Mouse (Mus musculus): Measurements from ENCODE around the gene Hlcs. TPM values are rescaled to one million over a fixed set of nuclear protein-coding genes. Genes with fewer than 3 reads are reported as not detected.

Gene Hlcs
- polyA plus RNA-seq, 1 experiment from 2014 or later = 7.4 TPM

DNA sequence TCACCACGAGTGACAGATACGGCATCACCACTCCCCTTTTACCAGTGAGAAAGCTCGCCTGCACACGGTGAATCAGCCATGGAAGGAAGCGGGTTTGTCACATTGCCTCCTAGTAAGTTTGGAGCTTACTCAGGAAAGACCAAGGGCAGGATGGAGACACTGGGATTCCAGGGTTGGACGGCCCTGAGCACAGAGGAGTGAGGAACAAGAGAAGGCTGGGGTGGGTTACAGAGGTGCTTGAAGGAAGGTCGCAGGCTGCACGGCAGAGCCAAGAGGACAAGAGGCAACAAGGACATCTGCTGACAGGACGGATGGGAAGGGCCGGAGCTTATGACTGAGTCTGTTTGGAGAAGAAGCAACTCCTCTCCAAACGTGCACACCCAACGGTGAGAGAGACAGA is 126.8 kb downstream of the Hlcs start:
- Histone ChIP-seq H3K27ac (no peak overlapping the region), H3K4me2 (no peak overlapping the region), H3K36me3 (no peaks in the 10 kb centered on the region), H3K9ac (no peak overlapping the region), H3K9me3 (replicated peaks) (no peaks in the 10 kb centered on the region), H3K4me3 (no peak overlapping the region), H3K27me3 (0 out of 2 replicates have a peak, but pooled peaks cover 6% of the 10 kb centered on the region), H3K4me1 (replicated peaks) (peaks cover 24% of the 10 kb centered on the region)
- 59% methylated on average over 12 of the region's 12 CpGs for WGBS
- ATAC-seq (replicated peaks; ENCODE audit: insufficient number of reproducible peaks, insufficient read depth, low FRiP score, low read depth) = no peak

DNA sequence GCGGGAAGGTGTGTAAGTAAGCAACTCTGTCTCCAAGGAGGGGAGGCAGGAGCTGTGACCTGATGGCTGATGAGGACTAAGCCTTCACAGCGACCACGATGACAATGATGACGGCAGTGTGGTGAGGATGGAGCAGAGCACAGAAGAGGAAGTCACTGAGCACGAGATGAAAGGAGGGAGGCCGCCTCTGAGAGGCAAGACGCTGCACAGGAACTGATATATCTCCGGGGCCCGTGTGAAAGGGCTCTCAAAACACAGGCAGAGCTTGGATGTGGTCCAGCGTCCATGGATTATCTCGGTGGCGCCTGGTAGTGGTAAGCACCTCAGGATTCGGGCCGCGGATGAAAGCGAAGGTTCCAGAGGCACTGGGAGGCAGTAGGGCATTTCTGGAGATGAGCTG is 127.9 kb downstream of the Hlcs start:
- Histone ChIP-seq H3K27ac (no peak overlapping the region), H3K4me1 (replicated peaks) (peaks cover 20% of the 10 kb centered on the region), H3K36me3 (no peaks in the 10 kb centered on the region), H3K9ac (no peak overlapping the region), H3K27me3 (peaks cover 13% of the 10 kb centered on the region), H3K4me2 (peak overlapping the region; percentile 6; the same call in 1 of the 2 replicates), H3K9me3 (replicated peaks) (no peaks in the 10 kb centered on the region), H3K4me3 (no peak overlapping the region)
- WGBS = 14% methylated on average over 16 of the region's 16 CpGs
- 0 out of 2 replicates have a peak, but pooled peaks have one; percentile 43 for ATAC-seq (replicated peaks; ENCODE audit: insufficient number of reproducible peaks, insufficient read depth, low FRiP score, low read depth)

DNA sequence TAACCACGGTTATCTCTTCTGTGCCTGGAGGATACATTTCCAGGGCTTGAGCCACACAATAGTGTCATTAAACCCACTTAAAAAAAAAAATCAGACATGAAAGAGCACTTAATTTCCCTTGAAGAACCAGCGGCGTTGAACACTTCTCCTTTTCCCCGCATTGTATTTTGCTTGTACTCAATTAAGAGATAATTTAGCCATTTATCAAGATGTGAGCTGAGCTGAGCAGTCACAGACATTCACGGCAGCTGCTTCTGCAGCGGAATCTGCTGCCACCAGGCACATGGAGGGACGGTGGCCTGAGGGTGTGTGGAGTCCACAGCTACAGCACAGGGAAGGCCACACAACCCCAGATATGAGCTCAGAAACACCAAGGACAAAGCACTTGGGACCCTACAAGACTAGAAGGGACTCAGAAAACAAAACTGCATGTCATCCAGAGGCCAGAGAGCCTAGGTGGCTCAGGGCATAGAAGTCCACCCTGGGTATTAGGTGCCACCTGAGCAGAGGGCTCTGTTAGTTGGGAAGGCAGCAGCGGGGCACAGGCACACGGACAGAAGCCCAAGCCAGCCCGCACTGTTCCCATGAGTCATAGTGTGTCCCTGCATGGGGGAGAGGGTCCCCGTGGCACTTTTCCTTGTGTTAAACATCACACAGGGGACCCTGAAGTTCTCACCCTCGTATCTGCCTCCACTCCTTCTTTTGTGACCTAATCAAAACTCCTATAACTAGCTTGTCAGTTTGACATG is 133.1 kb downstream of the Hlcs start:
- Histone ChIP-seq H3K27me3 (peaks cover 24% of the 10 kb centered on the region), H3K4me2 (no peak overlapping the region), H3K27ac (no peak overlapping the region), H3K9ac (no peak overlapping the region), H3K4me1 (replicated peaks) (peaks cover 3% of the 10 kb centered on the region; the same call in 1 of the 2 replicates), H3K4me3 (no peak overlapping the region), H3K36me3 (no peaks in the 10 kb centered on the region), H3K9me3 (replicated peaks) (no peaks in the 10 kb centered on the region)
- WGBS = 57% methylated on average over 12 of the region's 12 CpGs
- ATAC-seq (replicated peaks; ENCODE audit: insufficient number of reproducible peaks, insufficient read depth, low FRiP score, low read depth) = no peak

DNA sequence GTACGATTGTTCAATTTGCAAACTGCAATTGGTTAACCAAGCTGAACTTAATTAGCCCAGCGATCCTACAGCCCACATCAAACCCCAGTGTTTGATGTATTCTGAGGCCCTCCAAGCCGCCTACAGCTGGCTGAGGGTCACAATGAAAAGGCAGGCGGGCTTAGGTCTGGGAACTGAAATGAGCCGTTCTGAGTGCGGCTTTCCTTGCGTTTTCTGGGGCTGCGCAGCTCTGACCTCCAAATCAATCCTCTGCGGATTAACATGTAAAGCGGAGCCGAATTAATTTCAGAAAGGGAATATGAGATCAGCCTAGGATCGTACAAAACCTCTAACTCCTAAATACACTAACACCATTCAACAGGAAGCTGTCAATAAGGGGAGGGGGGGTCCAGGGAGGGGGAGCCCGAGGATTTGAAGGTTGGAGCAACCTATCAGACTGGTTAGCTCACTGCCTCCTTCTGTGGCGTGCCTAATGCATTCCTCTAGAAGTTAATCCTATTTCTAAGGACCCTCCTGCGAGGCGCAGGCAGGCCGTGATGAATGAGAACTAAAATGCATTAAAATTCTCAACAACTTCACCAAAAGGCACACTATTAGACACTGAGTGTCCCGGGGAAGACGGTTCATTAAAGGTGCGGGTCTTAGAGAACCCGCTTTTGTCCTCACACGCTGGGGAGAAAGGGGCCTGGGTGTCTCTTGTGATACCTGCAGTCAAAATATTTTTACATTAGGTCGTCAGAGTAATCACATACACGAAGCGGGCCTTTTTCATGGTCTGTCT is 133.8 kb downstream of the Hlcs start:
- 51% methylated on average over 25 of the region's 25 CpGs for WGBS
- H3K9me3 ChIP-seq (replicated peaks) = no peaks in the 10 kb centered on the region
- H3K4me2 ChIP-seq = no peak overlapping the region
- H3K9ac ChIP-seq = no peak overlapping the region
- peaks cover 24% of the 10 kb centered on the region for H3K27me3 ChIP-seq
- H3K27ac ChIP-seq = no peak overlapping the region
- no peaks in the 10 kb centered on the region for H3K4me1 ChIP-seq (replicated peaks)
- no peaks in the 10 kb centered on the region for H3K36me3 ChIP-seq
- no peak for ATAC-seq (replicated peaks; ENCODE audit: insufficient number of reproducible peaks, insufficient read depth, low FRiP score, low read depth)
- H3K4me3 ChIP-seq = no peak overlapping the region

DNA sequence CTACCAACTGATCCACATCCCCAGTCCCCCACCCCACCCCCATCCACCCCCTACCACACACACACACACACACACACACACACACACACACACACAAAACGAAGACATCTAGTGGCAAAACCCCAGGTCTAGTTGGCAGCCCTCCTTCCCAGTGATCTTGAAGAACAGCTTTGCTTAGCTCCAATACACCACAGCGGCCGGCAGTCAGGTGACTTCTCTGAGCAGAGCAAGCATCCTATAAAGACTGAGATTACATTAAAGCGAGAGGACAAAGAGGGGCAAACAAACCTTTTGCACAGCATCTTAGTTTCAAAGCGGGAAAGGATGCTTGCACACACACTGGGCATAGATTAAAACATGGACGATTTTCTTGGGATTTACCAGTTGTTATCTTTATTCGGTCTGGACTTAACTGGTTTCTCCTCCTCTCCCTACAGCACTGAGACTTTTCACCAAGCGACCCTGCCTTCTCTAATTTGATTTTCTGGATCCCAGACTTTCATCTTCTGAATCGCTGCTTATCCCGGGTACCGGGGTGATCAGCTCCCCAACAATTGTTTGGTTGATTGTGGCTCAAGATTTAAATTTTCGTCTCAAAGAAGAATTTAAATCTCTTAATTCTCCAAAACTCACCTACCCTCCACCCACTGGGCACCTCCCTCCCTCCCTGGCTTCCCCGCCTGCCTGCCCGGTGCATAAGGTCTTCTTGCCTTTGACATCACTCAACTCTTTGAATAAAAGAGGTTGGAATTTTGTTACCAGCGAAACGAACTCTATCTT is 134.7 kb downstream of the Hlcs start:
- WGBS = 74% methylated on average over 16 of the region's 16 CpGs
- no peaks in the 10 kb centered on the region for H3K36me3 ChIP-seq
- H3K4me3 ChIP-seq = no peak overlapping the region
- ATAC-seq (replicated peaks; ENCODE audit: insufficient number of reproducible peaks, insufficient read depth, low FRiP score, low read depth) = no peak
- H3K9me3 ChIP-seq (replicated peaks) = no peaks in the 10 kb centered on the region
- H3K27me3 ChIP-seq = peaks cover 24% of the 10 kb centered on the region
- no peak overlapping the region for H3K27ac ChIP-seq
- no peak overlapping the region for H3K4me2 ChIP-seq
- H3K9ac ChIP-seq = no peak overlapping the region
- no peaks in the 10 kb centered on the region for H3K4me1 ChIP-seq (replicated peaks)

DNA sequence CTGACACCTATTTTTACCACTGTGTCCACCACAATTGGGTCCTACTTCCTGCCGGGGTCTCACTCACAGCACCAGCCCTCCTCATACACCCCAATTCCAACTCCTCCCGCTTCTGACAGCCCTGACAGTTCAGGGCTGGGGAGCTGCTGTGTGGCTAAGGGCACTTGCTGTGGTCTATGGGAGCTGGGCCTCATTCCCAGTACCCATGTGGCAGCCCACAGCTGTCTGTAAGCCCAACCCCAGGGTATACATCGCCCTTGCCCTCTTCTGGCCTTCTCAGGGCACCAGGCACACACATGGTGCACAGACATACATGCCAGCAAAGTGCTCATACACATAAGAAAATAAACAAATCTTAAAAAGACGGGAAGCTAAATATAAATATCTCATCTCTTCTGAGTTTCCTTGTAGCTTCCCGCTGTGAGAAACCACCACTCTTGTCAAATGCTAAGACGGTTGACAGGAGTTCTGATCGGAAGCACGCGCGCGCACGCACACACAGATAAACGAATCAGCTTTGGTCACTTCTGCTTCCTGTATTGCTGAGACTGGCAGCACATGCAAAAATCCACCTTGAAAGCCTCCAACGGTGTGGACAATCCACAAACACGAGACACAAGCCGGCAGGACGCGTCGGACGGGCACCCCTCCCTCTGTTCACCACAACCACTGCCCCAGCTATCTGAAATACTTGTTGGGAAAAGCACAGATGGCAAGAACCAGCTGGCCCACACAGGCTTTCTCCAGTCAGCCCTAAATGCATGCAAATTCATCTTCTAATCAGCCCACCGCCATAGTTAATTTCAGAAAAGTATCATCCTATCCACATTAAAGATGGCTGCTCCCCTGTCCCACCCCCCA is 136.1 kb downstream of the Hlcs start:
- H3K27me3 ChIP-seq = peaks cover 24% of the 10 kb centered on the region
- no peaks in the 10 kb centered on the region for H3K4me1 ChIP-seq (replicated peaks)
- no peak overlapping the region for H3K4me3 ChIP-seq
- H3K36me3 ChIP-seq = no peaks in the 10 kb centered on the region
- H3K9ac ChIP-seq = no peak overlapping the region
- 71% methylated on average over 21 of the region's 21 CpGs for WGBS
- H3K4me2 ChIP-seq = no peak overlapping the region
- H3K27ac ChIP-seq = no peak overlapping the region
- no peaks in the 10 kb centered on the region for H3K9me3 ChIP-seq (replicated peaks)
- no peak for ATAC-seq (replicated peaks; ENCODE audit: insufficient number of reproducible peaks, insufficient read depth, low FRiP score, low read depth)

DNA sequence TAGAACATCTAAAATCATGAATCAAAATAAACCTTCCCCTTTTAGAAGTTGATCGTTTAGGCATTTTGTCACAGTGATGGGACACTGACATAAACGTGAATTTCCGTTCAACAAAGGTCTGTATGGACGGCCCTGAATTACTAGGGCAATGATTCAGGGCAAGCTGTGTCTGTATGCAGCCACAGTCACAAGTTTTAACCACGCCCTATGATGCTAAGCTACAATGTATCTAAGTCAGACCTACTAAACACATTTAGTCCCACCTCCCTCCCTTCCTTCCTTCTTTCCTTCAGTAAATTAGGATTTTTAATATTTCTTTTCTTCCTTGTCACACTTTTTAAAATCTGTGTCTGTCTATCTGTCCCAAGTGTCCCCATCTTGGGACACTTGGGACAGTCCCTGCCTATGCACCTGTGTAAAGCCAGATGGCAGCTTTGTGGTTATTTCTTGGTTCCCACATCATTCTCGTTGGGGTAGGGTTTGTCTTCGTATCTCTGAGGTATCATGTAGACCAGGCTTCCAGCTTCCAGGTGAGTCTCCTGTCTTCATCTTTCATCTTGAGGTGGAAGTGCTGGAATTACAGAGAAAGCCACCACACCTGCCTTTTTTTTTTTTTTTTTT is 137.9 kb downstream of the Hlcs start:
- Histone ChIP-seq H3K36me3 (no peaks in the 10 kb centered on the region), H3K4me1 (replicated peaks) (no peaks in the 10 kb centered on the region), H3K9me3 (replicated peaks) (no peaks in the 10 kb centered on the region), H3K4me3 (no peak overlapping the region), H3K4me2 (no peak overlapping the region), H3K9ac (no peak overlapping the region), H3K27ac (no peak overlapping the region), H3K27me3 (peaks cover 17% of the 10 kb centered on the region)
- WGBS = 82% methylated on average over 7 of the region's 7 CpGs
- ATAC-seq (replicated peaks; ENCODE audit: insufficient number of reproducible peaks, insufficient read depth, low FRiP score, low read depth) = no peak

DNA sequence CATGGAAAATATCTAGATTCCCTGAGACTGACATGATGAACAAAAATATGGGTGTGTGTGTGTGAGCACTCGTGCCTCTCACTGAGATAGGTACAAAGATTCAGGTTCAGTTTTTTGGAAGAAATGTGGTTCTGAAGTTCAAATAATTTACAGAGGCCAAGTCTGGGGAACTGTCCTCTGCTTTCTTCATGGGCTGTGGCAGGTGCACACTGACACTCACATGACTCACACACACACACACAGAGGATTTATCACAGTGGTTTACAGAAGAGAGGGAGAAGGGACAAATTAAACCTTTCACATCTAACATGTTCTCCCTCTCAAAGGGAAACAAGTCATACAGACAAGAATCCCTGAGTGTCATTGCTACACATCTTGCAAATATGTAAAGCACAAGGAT is 140.0 kb downstream of the Hlcs start:
- no peaks in the 10 kb centered on the region for H3K9me3 ChIP-seq (replicated peaks)
- no peaks in the 10 kb centered on the region for H3K4me1 ChIP-seq (replicated peaks)
- H3K4me2 ChIP-seq = no peak overlapping the region
- peaks cover 4% of the 10 kb centered on the region for H3K27me3 ChIP-seq
- WGBS = 81% methylated on average over 1 of the region's 1 CpGs
- H3K27ac ChIP-seq = no peak overlapping the region
- no peak overlapping the region for H3K4me3 ChIP-seq
- no peak for ATAC-seq (replicated peaks; ENCODE audit: insufficient number of reproducible peaks, insufficient read depth, low FRiP score, low read depth)
- no peak overlapping the region for H3K9ac ChIP-seq
- H3K36me3 ChIP-seq = no peaks in the 10 kb centered on the region

DNA sequence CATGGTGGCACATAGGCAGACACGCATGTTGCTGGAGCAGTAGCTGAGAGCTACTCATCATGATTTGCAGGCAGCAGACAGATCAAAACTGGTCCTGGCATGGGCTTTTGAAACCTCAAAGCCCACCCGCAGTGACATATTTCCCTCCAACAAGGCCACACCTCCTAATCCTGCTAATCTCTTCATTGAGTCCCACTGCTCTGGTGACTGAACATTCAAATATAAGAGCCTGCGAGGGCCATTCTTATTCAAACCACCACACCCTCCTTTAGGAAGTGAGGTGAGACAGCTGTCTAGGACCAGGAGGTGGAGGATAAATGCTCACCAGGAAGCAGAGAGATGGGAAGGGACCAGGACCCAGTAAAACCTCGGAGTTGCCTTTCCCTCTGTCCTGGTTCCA is 143.2 kb downstream of the Hlcs start:
- H3K9ac ChIP-seq = no peak overlapping the region
- 69% methylated on average over 4 of the region's 4 CpGs for WGBS
- no peak overlapping the region for H3K27ac ChIP-seq
- no peak overlapping the region for H3K4me2 ChIP-seq
- no peak overlapping the region for H3K4me3 ChIP-seq
- H3K4me1 ChIP-seq (replicated peaks) = peaks cover 3% of the 10 kb centered on the region; the same call in 1 of the 2 replicates
- H3K36me3 ChIP-seq = no peaks in the 10 kb centered on the region
- ATAC-seq (replicated peaks; ENCODE audit: insufficient number of reproducible peaks, insufficient read depth, low FRiP score, low read depth) = no peak
- no peaks in the 10 kb centered on the region for H3K9me3 ChIP-seq (replicated peaks)
- H3K27me3 ChIP-seq = no peaks in the 10 kb centered on the region

DNA sequence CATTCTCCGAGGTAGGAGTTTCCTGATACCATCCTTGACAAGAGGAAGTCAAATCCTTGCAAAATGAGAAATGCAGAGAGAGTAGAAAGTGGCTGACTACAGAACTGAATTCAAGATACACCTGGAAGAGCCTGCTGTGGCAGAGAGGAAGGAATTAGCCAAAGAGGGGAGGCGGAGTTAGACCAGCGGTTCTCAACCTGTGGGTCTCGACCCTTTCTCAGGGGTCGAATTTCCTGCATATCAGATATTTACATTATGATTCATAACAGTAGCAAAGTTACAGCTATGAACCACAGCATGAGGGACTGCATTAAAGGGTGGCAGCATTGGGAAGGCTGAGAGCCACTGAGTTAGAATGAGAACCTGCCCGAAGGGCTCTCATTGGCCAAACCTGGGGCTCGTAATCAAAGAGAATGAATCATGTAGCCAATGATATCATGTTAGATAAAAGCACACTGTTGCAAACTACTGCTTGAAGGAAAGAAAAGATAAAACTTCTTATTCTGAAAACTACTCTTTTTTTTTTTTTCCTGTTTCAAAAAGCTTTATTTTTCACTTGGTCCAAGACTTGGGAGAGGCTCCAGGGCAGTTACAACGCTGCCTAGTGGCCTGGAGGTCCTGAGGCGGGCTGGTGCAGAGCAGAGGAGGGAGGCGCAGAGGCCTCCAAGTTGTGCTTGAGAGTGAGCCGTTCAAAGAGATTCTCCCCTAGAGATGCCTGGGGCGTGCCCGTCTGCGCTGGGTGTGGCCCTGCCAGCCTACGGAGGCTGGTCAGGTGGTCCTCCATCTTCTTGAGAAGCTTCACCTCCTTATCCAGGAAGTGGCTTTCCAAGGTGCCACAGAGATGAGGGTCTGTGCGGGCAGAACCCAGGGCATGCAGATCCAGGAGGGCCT is 144.5 kb downstream of the Hlcs start:
- H3K4me1 ChIP-seq (replicated peaks) = peaks cover 14% of the 10 kb centered on the region
- H3K36me3 ChIP-seq = no peaks in the 10 kb centered on the region
- WGBS = 85% methylated on average over 16 of the region's 16 CpGs
- H3K4me2 ChIP-seq = no peak overlapping the region
- H3K27ac ChIP-seq = no peak overlapping the region
- ATAC-seq (replicated peaks; ENCODE audit: insufficient number of reproducible peaks, insufficient read depth, low FRiP score, low read depth) = no peak
- no peak overlapping the region for H3K9ac ChIP-seq
- H3K4me3 ChIP-seq = no peak overlapping the region
- H3K27me3 ChIP-seq = no peaks in the 10 kb centered on the region
- no peaks in the 10 kb centered on the region for H3K9me3 ChIP-seq (replicated peaks)
